Mouse (Mus musculus): ENCODE data around the gene Elane. TPM values are rescaled to one million over a fixed set of nuclear protein-coding genes. Genes with fewer than 3 reads are reported as not detected.

Gene Elane
- total and polyA plus RNA-seq, 2 experiments from 2014 or later = not detected

DNA sequence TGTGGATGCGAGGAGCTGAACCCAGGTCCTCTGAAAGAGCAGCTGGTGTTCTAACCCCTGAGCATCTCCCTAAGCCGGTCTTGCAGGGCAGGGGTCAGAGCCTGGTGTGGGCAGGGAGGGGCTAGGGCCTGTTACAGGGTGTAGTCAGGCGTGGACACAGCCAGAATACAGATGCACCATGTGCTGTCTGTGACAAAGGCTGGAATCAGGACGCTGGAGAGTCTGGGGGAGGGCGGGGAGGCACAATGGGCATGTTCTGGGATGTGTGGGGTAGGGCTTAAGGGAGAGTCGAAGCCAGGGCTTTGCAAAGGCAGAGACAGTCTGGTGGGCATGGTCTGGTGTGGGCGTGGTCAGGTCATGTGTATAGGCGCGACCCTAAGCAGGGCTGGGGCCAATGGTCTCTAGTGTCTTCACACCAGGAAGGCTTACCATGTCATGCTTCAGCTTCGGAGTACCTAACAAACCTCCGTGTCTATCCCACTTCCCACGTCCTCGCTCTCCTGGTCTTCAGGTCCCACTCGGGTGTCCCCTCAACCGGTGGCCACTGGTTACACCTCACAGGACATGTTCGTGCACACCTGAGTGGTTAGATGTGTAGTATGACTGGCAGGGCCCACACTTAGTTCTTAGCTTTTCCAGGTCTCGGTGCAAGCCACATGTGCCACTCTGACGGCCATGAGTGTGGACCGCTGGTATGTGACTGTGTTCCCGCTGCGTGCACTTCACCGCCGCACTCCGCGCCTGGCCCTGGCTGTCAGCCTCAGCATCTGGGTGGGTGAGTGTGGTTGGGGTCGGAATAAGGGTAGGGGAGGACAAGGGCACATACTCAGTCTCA is 34.2 kb downstream of the Elane start:
- Histone ChIP-seq H3K4me1 (ENCODE audit: insufficient read depth) (peaks cover 14% of the 10 kb centered on the region), H3K9me3 (ENCODE audit: low read length) (no peaks in the 10 kb centered on the region), H3K27me3 (ENCODE audit: insufficient read depth, low read length) (peaks cover 57% of the 10 kb centered on the region), H3K36me3 (ENCODE audit: insufficient read depth) (no peaks in the 10 kb centered on the region), H3K27ac (ENCODE audit: low read depth, low read length) (no peak overlapping the region), H3K4me2 (ENCODE audit: low read depth) (peak overlapping the region; percentile 52), H3K9ac (no peak overlapping the region), H3K4me3 (ENCODE audit: low read depth, low read length) (peak overlapping the region; percentile 28)
- no peak for DNase-seq
- TF ChIP-seq CTCF (IDR thresholded peaks at IDR 0.05; ENCODE audit: low read depth) = no peak
- no peak for ATAC-seq
- WGBS = 15% methylated on average over 26 of the region's 26 CpGs

DNA sequence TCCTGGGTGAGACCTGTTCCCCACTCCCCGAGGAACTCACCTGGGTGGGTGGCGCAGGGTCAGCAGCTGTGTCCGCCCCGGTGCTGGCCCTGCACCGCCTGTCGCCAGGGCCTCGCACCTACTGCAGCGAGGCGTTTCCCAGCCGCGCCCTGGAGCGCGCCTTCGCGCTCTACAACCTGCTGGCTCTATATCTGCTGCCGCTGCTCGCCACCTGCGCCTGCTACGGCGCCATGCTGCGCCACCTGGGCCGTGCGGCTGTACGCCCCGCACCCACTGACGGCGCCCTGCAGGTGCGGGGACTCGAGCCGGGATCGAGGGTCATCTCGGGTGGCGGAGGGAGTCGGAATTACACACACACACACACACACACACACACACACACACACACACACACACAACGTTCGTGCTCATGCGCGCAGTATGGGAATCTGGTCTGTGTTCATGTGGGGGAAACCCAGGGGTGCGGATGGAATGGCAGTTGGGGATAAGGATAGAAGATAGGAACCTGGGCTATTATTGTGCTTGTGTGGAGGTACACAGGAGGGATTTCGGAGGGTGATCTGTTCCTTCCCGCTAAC is 35.0 kb downstream of the Elane start, which contains the start of gene R3hdm4:
Gene R3hdm4 (minus strand): TSS at position 251 of the 578 bp plus-strand sequence.
- DNase-seq (peak; percentile 55), ATAC-seq (peak; percentile 7; the same call in 1 of the 2 replicates)
- Histone ChIP-seq H3K4me2 (ENCODE audit: low read depth) (peak within 1 kb of the TSS; percentile 52), H3K4me3 (ENCODE audit: low read depth, low read length) (peak within 1 kb of the TSS; percentile 28), H3K9me3 (ENCODE audit: low read length) (no peaks in the 10 kb centered on the region), H3K4me1 (ENCODE audit: insufficient read depth) (peaks cover 6% of the 10 kb centered on the region), H3K27me3 (ENCODE audit: insufficient read depth, low read length) (peaks cover 57% of the 10 kb centered on the region), H3K27ac (ENCODE audit: low read depth, low read length) (no peak within 1 kb of the TSS), H3K9ac (peak within 1 kb of the TSS; percentile 31; the same call in 1 of the 2 replicates), H3K36me3 (ENCODE audit: insufficient read depth) (no peaks in the 10 kb centered on the region)
- TF ChIP-seq CTCF (IDR thresholded peaks at IDR 0.05; ENCODE audit: low read depth) = no peak
- 4% methylated on average over 41 of the region's 41 CpGs for WGBS

DNA sequence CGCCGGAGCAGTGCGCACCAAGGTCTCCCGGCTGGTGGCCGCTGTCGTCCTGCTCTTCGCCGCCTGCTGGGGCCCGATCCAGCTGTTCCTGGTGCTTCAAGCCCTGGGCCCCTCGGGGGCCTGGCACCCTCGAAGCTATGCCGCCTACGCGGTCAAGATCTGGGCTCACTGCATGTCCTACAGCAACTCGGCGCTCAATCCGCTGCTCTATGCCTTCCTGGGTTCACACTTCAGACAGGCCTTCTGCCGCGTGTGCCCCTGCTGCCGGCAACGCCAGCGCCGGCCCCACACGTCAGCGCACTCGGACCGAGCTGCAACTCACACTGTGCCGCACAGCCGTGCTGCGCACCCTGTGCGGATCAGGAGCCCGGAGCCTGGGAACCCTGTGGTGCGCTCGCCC is 35.5 kb downstream of the Elane start:
- Histone ChIP-seq H3K4me2 (ENCODE audit: low read depth) (peak overlapping the region; percentile 52), H3K4me1 (ENCODE audit: insufficient read depth) (peaks cover 5% of the 10 kb centered on the region; the same call in 1 of the 2 replicates), H3K9ac (peak overlapping the region; percentile 31; the same call in 1 of the 2 replicates), H3K9me3 (ENCODE audit: low read length) (no peaks in the 10 kb centered on the region), H3K27me3 (ENCODE audit: insufficient read depth, low read length) (peaks cover 57% of the 10 kb centered on the region), H3K4me3 (ENCODE audit: low read depth, low read length) (peak overlapping the region; percentile 28), H3K36me3 (ENCODE audit: insufficient read depth) (no peaks in the 10 kb centered on the region), H3K27ac (ENCODE audit: low read depth, low read length) (no peak overlapping the region)
- no peak for ATAC-seq
- WGBS = 2% methylated on average over 34 of the region's 34 CpGs
- no peak for DNase-seq
- no peak for TF ChIP-seq CTCF (IDR thresholded peaks at IDR 0.05; ENCODE audit: low read depth)

DNA sequence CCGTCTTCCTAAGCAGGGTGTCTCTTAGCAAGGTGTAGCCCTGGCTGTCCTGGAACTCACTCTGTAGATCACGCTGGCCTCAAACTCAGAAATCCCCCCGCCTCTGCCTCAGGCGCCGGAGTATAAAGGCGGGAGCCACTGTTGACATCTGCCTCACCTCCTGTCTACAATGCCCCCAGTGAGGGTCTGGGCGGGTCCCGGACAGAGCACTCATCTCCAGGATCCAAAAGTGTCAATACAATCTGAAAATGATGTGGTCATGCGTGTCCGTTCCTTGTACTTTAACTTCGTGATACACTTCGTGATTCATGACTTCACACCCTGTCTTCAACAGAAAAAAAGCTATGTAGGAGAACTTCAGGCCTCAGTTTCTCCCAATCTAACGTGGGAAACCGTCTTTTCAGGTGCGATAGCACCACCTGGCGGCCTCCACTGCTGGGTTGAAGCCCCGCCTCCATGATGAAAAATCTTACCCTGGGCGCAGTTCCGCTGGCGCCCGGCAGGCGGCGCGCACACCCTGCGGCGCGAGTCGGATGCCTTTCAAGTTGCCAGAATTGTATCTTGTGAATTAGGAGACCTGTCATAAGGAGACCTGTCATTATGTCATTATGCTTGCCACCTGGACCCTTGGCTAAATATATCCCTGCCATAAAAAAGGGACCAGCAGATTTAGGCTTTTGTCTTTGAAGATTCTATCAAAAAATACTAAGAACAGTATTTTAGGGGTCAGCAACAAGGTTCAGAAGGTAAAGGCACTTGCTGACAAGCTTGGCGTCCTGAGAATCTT is 39.1 kb downstream of the Elane start:
- TF ChIP-seq CTCF (IDR thresholded peaks at IDR 0.05; ENCODE audit: low read depth) = peak; percentile 100
- H3K4me2 ChIP-seq (ENCODE audit: low read depth) = peak overlapping the region; percentile 89
- H3K4me1 ChIP-seq (ENCODE audit: insufficient read depth) = peaks cover 8% of the 10 kb centered on the region; the same call in 1 of the 2 replicates
- WGBS = 12% methylated on average over 29 of the region's 29 CpGs
- DNase-seq (peak; percentile 96), ATAC-seq (peak; percentile 14)
- peaks cover 32% of the 10 kb centered on the region for H3K27me3 ChIP-seq (ENCODE audit: insufficient read depth, low read length)
- no peak overlapping the region for H3K9ac ChIP-seq
- H3K36me3 ChIP-seq (ENCODE audit: insufficient read depth) = no peaks in the 10 kb centered on the region
- no peak overlapping the region for H3K27ac ChIP-seq (ENCODE audit: low read depth, low read length)
- H3K9me3 ChIP-seq (ENCODE audit: low read length) = no peaks in the 10 kb centered on the region
- H3K4me3 ChIP-seq (ENCODE audit: low read depth, low read length) = no peak overlapping the region

DNA sequence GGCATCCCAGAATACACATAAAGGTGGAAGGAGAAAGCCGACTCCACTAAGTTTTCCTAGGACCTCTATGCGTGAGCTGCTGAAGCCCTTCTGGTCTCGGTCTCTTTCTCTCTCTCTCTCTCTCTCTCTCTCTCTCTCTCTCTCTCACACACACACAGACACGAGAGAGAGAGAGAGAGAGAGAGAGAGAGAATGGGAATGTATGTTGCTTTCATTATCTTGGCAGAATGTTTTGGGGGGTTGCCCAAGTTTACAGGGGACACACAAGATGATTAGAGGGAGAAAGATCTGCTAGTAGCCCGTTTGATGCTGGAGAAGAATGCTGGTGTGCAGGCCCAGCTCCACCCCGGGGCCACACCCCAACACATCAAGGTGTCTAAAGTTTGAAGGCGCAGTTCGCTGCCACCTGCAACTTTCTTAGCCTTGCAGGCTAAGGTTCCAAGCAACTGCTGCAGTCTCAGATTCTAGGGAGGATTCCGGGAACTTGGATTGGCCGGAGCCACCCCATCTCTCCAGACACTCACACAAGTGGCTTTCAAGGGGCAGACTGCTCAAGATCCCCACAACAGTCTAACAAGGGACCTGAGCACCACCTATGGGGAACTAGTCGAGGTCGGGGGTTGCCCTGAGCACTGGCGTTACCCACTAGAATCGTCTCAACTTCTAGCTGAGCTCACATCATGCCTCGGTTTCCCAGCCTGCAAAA is 39.9 kb downstream of the Elane start:
- Histone ChIP-seq H3K36me3 (ENCODE audit: insufficient read depth) (0 out of 2 replicates have a peak, but pooled peaks cover under 1% of the 10 kb centered on the region), H3K4me3 (ENCODE audit: low read depth, low read length) (peak overlapping the region; percentile 88), H3K27ac (ENCODE audit: low read depth, low read length) (peak overlapping the region; percentile 85; the same call in 1 of the 2 replicates), H3K4me2 (ENCODE audit: low read depth) (peak overlapping the region; percentile 89), H3K4me1 (ENCODE audit: insufficient read depth) (peaks cover 8% of the 10 kb centered on the region; the same call in 1 of the 2 replicates), H3K9me3 (ENCODE audit: low read length) (no peaks in the 10 kb centered on the region), H3K9ac (peak overlapping the region; percentile 81), H3K27me3 (ENCODE audit: insufficient read depth, low read length) (peaks cover 25% of the 10 kb centered on the region)
- ATAC-seq = peak; percentile 0; the same call in 1 of the 2 replicates
- WGBS = 12% methylated on average over 15 of the region's 15 CpGs
- TF ChIP-seq CTCF (IDR thresholded peaks at IDR 0.05; ENCODE audit: low read depth) = no peak
- no peak for DNase-seq
